Mouse (Mus musculus) erythroid progenitor cell, adult 5-6 weeks (primary cell): ENCODE measurements around the gene Nbeal1. TPM values are rescaled to one million over a fixed set of nuclear protein-coding genes. Genes with fewer than 3 reads are reported as not detected.

Experiments used
- ATAC-seq: replicated peaks from 2 replicates; pipeline ENCODE4 v1.8.0; 2016; ENCODE audit warnings: moderate number of reproducible peaks, mild to moderate bottlenecking, moderate TSS enrichment, inconsistent platforms; ENCODE audit not compliant: poor library complexity, low FRiP score, severe bottlenecking
- total RNA-seq, 2 experiments: library from RNA; stranded (forward) in 1 of 2; stranded (reverse) in 1 of 2; fragments of 150-400 nt in 1 of 2; fragments of 186-747, 209-891 nt in 1 of 2; gene quantifications; 2 replicates each; pipeline versions ENCODE4 v1.2.3 to v1.2.4; 2015 to 2017; ENCODE audit warnings: low replicate concordance in 2 of 2

The Nbeal1 gene
- total RNA-seq, 2 experiments from 2014 or later = 2.4 to 4.6 TPM

- ATAC-seq = peak; percentile 99
Measured at GRCm38 (mm10) chr1:60342808-60343629, 162.6 kb downstream of the Nbeal1 start, which contains the start of gene Cyp20a1. Cyp20a1 (plus strand) TSS chr1:60343323.

DNA sequence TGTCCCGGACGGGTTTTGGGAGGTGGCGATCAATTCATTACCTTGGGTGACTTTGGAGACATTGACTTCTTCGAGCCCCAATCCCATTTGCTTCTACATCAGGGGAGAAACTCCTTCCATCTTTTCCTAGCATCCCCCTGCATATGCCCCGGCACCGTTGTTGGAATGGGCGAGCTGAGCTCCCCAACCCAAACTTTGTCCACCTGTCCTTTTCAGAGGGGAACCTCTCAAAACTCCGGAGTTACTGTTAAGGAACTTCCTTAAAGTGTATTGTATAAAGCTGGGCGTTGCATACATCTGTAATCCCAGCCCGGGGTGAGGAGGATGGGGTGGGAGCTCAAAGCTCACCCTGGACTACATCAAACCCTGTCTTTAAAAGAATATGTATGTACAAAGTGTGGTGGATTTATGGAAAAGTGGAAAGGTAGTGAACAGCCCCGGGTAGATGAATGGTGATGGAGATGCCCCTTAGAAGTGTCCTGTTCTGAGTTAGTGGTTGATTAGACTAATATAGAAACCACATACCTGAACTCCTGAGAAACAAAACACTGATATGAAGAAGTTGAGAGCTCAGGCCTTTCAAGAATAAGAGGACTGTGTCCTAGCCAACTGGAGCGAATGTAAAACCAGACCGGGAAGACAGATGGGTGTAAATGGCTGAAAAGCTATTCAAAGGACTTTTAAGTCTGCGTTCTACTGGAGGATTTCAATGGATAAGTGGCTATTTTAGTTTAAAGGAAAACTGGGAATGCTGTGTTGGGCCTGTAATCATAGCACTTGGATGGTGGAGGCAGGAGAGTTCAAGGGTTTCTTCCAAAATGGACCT, 163.4 kb downstream of the Nbeal1 start:
- no peak for ATAC-seq

DNA sequence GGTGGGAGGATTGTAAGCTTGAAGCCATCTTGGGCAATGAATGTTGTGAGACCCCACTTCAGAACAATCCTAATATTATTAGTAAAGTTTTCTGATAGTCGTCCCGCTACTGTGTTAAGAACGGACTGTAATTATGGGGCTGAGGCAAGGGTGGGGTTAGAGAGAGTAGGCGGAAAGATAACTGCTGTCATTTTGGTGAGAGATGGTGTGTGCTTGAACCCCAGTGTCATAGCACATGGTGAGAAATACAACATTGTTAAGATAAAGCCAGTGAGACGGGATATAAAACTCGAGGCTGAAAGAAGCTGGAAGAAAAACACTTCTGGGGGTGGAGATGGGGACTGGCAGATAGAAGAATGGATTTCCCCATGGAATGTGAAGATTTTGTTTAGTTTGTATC, 164.3 kb downstream of the Nbeal1 start:
- no peak for ATAC-seq

GRCm38 (mm10) chr1:60345712-60346111, 165.3 kb downstream of the Nbeal1 start:
- ATAC-seq = no peak

- ATAC-seq = no peak
Measured at GRCm38 (mm10) chr1:60352786-60353185, 172.4 kb downstream of the Nbeal1 start.

GRCm38 (mm10) chr1:60361626-60362025, 181.2 kb downstream of the Nbeal1 start:
- ATAC-seq = no peak

- ATAC-seq = no peak
Measured at GRCm38 (mm10) chr1:60376556-60376955, 196.2 kb downstream of the Nbeal1 start.

DNA sequence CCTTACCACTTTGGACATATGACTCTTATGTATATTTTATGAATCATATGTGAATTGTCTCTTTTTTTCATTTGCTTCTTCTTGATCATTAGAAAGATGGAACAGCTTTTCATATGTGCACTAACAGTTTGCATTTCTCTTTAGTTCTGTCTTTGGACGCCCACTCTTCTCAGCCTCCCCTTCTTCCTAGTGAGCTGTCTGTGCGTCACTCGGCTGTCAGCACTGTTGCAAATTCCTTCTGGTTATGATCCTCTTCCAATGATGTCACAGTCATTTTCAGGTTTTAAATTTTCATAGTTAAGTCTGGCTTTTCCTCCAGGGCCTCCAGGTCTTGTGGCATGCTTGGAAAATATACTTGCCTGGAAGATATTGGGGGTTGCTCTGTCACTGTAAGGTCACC, 201.5 kb downstream of the Nbeal1 start:
- no peak for ATAC-seq

Other genes starting within 250 kb of the Nbeal1 start
- not detected in 2 replicates for gene Ica1l, start 137.4 kb upstream of the Nbeal1 start, total RNA-seq (2015; ENCODE audit: low replicate concordance)
- gene Ica1l, start 137.4 kb upstream of the Nbeal1 start, total RNA-seq (2017; ENCODE audit: low replicate concordance) = 3.6 TPM in 1 of 2 replicates, not detected in the other
- gene Carf, start 82.4 kb upstream of the Nbeal1 start, total RNA-seq (2015; ENCODE audit: low replicate concordance) = 2.5 and 7.2 TPM in 2 replicates
- gene Carf, start 82.4 kb upstream of the Nbeal1 start, total RNA-seq (2017; ENCODE audit: low replicate concordance) = 3.0 and 6.0 TPM in 2 replicates
- 7.6 and 14.3 TPM in 2 replicates for gene Wdr12, start 82.0 kb upstream of the Nbeal1 start, total RNA-seq (2015; ENCODE audit: low replicate concordance)
- gene Wdr12, start 82.0 kb upstream of the Nbeal1 start, total RNA-seq (2017; ENCODE audit: low replicate concordance) = 8.5 and 14.1 TPM in 2 replicates
- gene Cyp20a1, start 162.7 kb downstream of the Nbeal1 start, total RNA-seq (2015; ENCODE audit: low replicate concordance) = 1.7 TPM in 1 of 2 replicates, not detected in the other
- gene Cyp20a1, start 162.7 kb downstream of the Nbeal1 start, total RNA-seq (2017; ENCODE audit: low replicate concordance) = 7.4 and 10.1 TPM in 2 replicates
- gene Abi2, start 229.0 kb downstream of the Nbeal1 start, total RNA-seq (2015; ENCODE audit: low replicate concordance) = 0.42 and 2.2 TPM in 2 replicates
- gene Abi2, start 229.0 kb downstream of the Nbeal1 start, total RNA-seq (2017; ENCODE audit: low replicate concordance) = 1.5 and 1.8 TPM in 2 replicates